Mouse (Mus musculus): ENCODE results near the gene Otud5.

DNA sequence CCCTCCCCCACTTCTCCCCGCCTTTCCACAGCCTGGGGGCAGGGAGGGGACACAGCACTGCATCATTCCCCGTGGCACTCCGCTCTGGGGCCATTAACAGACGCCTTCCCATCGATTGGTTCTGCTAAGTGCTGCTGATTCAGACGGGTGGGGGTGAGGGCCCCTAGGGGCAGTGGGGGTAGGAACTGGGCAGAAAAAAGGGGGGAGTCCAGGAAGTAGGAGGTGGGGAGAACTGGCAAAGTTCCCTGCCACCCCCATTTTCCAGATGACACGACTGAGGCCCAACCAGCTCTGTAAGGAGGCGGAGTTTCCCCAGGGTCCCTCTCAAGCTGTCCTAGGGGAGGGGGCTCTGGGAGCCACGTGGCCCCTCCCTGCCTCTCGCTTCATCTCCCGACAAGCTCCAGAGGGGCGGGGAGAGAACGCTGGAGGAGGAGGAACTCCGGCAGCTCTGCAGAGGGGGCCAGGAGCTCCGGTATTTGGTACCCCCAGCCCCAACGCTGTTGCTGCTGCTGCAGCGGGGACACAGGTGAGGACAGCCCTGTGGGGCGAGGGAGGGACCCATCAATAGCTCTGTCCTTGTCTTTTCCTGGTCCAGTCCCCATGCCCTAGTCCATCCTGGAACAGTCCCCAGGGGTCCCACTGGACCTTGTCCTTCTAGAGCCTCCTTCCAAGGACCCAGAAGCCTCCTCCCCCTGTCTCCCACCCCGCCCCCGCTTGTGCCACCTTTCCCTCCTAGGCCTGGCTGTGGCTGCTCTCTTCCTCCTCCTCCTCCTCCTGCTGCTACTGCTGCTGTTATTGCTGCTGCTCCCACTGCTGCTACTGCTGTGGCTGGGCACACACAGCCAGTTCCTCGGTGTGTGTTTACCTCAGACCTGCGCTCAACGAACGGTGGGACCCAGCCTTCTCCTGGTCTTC is 19.0 kb upstream of the Otud5 start, which contains the start of gene Kcnd1:
- no peak for TF ChIP-seq CTCF (IDR thresholded peaks at IDR 0.05; ENCODE audit: insufficient read depth, low read length)
- no peak for TF ChIP-seq POLR2A (IDR thresholded peaks at IDR 0.05; ENCODE audit: borderline replicate concordance, extremely low read depth, low read depth, low read length)

Measured in lung, adult 2 months (tissue).